Mouse (Mus musculus) urinary bladder, postnatal 4 days (tissue): ENCODE results near the gene Sin3a.
A peak's percentile ranks its signal among the peaks of the same experiment; 100 is the strongest.

ENCODE experiments used
- DNase-seq, 2 experiments: peaks; one replicate each; pipeline ENCODE4 v3.0.0; 2021 to 2022; ENCODE audit warnings: low spot score in 2 of 2

The Sin3a gene

GRCm38 (mm10) chr9:57071801-57072351, at the start of gene Sin3a:
Gene Sin3a (plus strand): TSS chr9:57072040.
- DNase-seq: peak; percentile 51 to 66

- DNase-seq: no peak
Observed at GRCm38 (mm10) chr9:57031756-57032155, 40.1 kb upstream of the Sin3a start.

- DNase-seq: no peak
Observed at GRCm38 (mm10) chr9:57056237-57056636, 15.6 kb upstream of the Sin3a start.

GRCm38 (mm10) chr9:57064164-57064563, 7.7 kb upstream of the Sin3a start:
- DNase-seq: no peak

GRCm38 (mm10) chr9:57068266-57068665, 3.6 kb upstream of the Sin3a start:
- DNase-seq: no peak

- no peak for DNase-seq
Observed at GRCm38 (mm10) chr9:57070262-57070661, 1.6 kb upstream of the Sin3a start.

GRCm38 (mm10) chr9:57070800-57071545, 867 bp upstream of the Sin3a start:
- no peak for DNase-seq

GRCm38 (mm10) chr9:57072526-57072988, 717 bp downstream of the Sin3a start:
- peak in 1 of 2 experiments; percentile 64 for DNase-seq

GRCm38 (mm10) chr9:57072989-57073789, 1.3 kb downstream of the Sin3a start:
- DNase-seq: peak; percentile 94 to 96

- DNase-seq: no peak
Observed at GRCm38 (mm10) chr9:57073790-57074094, 1.9 kb downstream of the Sin3a start.

GRCm38 (mm10) chr9:57074171-57074821, 2.5 kb downstream of the Sin3a start:
- peak in 1 of 2 experiments; percentile 31 for DNase-seq

- peak; percentile 63 to 74 for DNase-seq
Observed at GRCm38 (mm10) chr9:57074822-57075603, 3.2 kb downstream of the Sin3a start.

- peak; percentile 98 to 99 for DNase-seq
Observed at GRCm38 (mm10) chr9:57075681-57076381, 4.0 kb downstream of the Sin3a start.

GRCm38 (mm10) chr9:57076701-57077660, 5.1 kb downstream of the Sin3a start:
- DNase-seq: peak; percentile 86 to 91

GRCm38 (mm10) chr9:57082236-57082635, 10.4 kb downstream of the Sin3a start:
- no peak for DNase-seq

GRCm38 (mm10) chr9:57117261-57117755, 45.5 kb downstream of the Sin3a start:
- no peak for DNase-seq

- DNase-seq: no peak
Observed at GRCm38 (mm10) chr9:57129641-57130040, 57.8 kb downstream of the Sin3a start.

- DNase-seq: peak; percentile 89 to 93
Observed at GRCm38 (mm10) chr9:57130577-57131433, 59.0 kb downstream of the Sin3a start, which contains the start of gene Man2c1. Gene Man2c1 (plus strand): TSS chr9:57130690.
